Mouse (Mus musculus) heart, postnatal 36 days (tissue): ENCODE measurements at regions not wholly inside any gene's neighbourhood (a gene's known extent, or its start where the extent isn't known, plus 50 kb on each side); places are given as distances from the start of the nearest gene placed in this dataset.

Experiments
- DNase-seq, 2 experiments: peaks; one replicate each; pipeline ENCODE4 v3.0.0; 2021 to 2022
- intact Hi-C: fragments of 180-260 bp; cut with DNase I; formaldehyde crosslinking; loops from one replicate; pipeline ENCODE4 v1.15.1; 2025

DNA sequence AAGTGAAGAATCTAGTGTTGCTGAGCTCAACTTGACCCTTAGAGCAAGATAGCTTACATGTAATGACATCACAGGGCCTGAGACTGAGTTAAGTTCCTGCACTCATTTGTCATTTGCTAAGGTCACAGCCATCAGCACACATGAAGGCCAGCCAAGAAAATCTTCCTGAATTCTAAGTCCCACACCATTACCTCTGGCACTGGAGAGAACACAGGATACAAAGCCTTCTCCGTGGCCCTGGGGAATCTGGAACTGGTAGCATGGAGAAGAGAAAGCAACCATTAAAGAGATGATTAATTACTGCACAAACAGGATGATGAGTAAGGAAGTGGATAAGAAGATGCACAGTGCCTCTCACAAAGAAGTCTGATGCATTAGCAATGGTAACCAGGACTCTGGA is 232.0 kb downstream of the Wdr72 start:
- no peak for DNase-seq
- intact Hi-C loops, result no loop called here

DNA sequence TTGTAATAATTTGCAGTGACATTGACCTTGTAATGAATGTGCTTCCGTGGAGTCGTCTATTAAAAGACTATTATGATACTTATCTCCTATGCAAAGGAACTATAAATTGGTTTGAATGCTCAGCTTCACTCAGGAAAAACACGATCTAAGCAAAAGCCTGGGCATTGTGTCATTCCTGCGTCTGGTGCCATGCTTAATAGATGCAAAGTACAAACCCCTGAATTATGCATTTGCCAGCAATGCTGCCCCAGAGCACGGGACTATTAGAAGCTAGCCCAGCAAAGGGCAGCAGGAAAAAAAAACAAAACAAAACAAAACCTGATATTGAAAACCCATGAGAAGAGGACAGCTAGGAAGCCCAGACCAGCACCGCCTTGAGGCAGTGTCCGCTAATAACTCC is 234.9 kb downstream of the Wdr72 start:
- intact Hi-C loops, result no loop called here
- DNase-seq, result no peak

DNA sequence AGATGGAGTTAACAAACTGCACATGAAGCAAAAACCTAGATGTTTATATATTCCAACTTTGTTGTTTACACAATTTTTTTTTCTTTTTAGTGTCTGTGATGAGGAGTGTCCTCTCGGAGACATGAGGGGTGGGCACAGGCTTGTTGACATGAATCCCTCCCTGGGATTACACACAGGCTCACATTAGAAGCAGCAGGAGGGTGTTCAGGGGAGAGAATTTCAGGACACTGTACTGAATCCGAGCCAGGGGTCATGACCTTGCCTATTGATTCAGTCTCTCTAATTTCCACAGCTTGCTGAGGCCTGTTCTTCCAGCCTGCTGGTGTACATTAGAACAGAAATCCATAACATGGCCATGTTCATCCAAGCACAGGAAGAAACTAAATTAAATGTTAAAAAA is 238.6 kb downstream of the Wdr72 start:
- no peak for DNase-seq
- intact Hi-C loops, result no loop called here

DNA sequence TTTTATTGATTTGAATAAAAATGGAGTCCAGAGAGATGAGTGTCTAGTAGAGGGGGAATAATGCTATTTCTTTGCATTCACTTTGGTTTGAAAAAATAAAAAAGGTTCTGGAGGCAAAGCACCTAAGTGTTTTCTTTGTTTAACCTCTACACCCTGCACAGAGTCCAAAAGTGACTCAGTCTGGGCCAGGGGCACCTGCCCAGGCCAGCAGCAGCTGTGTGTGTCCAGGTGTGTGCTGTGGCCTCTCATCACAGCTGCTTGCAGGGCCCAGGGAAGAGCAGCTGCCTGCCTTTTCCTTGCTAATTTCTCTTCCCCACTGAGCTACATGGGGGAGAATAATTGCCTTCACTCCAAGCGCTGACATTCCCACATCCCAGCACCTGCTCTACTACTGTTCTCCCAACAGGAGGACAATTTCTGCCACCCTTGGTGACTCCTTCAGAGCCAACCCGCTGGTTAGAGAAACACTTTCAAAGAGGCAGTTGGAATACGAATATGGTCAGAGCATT is 255.8 kb downstream of the Wdr72 start:
- DNase-seq, result no peak
- intact Hi-C loops, result no loop called here

DNA sequence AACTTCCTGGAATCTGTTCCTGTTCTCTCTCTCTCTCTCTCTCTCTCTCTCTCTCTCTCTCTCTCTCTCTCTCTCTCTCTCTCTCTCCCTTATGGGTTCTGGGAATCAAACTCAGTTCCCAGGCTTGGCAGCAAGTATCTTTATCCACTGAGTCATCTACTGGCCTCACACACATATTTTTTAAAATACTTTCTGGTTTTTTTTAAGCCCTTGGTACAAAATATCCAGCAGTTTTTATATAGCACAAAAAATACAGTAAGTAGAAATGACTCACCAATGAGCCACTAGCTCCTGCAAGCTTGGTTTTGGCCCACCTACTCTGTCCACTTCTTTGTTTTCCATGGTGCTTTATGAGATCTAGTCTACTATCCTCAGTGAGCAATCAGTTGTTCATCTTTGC is 266.0 kb downstream of the Wdr72 start:
- intact Hi-C loops, result no loop called here
- no peak for DNase-seq

DNA sequence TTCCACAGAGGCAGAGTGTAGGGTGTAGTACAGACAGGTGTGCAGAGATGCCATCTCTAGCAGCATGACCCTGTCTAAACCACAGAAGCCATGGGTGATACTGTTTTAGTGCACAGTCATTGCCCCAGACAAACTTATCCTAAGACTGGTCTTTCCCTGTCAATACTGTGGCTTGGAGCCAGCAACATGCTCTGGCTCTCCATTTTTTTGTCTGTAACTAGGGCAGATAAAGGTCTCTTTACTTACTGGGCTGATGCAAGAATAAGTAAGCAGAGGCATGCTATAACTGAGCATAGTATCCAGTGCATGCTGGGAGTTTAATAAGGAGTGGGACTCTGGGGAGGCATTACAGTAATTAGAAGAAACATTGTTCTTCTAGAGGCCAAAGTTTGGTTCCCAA is 267.0 kb downstream of the Wdr72 start:
- intact Hi-C loops, result no loop called here
- no peak for DNase-seq

DNA sequence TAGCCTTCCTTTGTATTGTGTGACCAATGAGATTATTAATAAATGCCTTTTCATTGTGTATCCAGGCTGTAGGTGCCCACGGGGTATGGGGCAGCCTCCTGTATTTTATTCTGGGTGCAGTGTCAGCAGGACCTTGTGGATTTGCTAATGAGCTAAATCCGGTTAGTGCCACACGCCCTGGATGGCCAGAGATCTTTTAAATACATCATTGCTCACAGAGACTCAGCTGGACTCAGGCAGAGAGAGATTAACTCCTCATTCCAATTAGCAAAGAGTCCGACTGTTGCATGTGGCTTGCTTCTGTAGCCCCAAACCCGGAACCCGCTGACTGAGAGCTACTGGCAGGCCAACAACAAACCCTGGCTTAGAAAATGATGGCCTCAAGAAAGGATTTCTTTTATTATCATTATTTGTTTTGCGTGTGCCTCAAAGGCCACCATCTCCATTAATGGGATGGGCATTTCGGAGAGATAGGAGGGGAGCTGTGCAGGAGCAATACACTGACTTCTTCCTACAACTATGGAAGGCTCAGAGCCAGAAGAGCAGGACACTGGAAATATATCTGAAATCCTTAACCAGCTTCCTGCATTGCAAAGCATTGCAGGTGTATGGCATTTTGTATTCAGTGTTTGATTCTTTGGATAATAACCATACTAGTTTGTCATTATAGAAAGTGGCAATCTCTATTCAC is 274.2 kb downstream of the Wdr72 start:
- DNase-seq, result no peak
- intact Hi-C loops, result no loop called here

DNA sequence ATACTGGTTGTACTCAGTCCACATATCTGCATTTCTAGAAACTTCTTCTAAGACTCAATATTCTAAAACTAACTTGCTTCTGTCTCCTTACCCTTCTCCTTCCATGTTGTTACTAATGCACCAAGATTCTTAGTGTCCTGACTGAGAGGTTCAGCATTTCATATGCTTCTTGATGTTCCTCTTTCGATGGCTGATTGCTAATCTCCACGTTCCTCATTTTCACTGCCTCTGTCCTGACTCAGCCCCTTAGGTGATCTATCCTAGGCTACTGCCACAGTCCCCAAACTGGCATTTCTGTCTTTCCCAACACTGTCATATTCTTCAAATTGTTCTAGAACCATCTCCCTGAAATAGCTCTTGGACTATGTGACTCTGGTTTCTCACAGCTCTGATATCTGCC is 315.4 kb downstream of the Wdr72 start:
- no peak for DNase-seq
- intact Hi-C loops, result no loop called here

DNA sequence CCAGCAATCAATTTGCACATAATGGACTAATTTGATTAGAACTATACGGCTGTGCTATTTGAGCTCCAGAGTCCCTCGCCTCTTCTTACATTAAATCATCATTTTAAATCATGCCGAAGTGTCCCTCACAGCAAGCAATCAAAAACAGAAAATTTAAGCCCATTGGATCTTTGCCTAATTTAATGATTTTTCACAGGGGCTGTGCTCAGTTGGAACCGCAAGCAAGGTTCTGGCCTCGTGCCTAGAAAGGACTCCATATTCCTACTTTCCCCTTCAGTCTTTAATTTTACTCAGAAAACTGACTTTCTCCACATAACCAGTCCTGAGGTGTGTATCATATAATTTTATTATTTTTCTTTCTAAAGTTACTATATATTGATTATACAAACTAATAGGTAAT is 339.8 kb downstream of the Wdr72 start:
- intact Hi-C loops, result no loop called here
- no peak for DNase-seq

DNA sequence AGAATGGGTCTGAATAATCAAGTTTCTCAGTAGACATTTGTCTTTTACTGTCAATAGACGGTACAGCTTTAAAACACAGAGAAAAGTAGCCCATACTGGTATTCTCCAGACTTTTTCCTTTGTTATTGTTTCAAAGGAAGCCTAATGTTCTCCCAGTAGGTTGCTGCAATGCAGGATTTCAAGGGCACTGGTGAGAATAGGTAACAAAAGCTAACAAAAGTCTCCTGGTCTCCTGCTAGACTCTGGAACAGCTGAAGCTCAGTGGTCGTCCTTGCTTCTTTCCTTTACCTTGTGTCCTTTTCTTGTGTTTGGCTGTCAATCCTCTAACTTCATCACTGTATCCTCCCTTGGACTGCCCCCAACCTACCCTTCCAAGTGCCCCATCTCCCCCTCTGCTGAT is 350.9 kb downstream of the Wdr72 start:
- no peak for DNase-seq
- intact Hi-C loops, result no loop called here

DNA sequence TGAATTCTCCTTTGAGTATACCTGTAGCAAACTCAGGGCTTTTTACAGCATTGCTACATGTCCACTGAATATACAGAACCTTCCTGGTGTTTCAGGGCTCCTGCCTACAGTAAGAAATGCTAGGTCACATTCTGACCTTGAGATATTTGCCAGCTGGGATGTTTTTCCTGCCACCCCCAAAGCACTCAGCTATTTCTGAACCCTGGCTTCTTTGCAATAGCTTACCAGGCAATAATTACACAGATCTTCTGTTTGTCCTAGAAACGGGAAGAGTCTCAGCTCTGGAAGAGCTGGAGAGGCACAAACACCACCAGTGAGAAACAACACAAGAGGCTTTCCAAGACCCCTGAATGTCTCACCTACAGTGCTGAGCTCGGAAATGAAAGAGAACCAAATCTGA is 366.7 kb downstream of the Wdr72 start:
- DNase-seq, result no peak

DNA sequence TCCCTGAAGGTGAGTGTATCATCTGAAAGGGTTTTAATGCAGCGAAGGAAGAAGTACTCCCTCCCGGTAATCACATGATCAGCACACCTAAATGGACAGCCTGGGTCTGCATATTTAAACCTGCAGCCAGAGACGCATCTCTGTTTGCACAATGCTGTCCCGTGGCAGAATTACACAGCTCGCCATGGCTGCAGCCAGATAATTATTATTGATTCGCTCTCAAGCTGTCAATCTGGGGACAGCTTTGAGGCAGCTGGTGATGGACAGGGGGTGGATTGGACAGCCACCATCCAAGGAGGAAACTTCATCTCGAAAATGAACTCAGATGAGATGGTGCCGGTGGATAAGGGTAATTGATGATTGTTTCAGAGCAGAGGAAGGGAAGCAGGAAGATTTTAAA is 369.1 kb downstream of the Wdr72 start:
- intact Hi-C loops, result no loop called here
- no peak for DNase-seq

More for the DNA sequence above, 366.7 kb downstream of the Wdr72 start:
- intact Hi-C loops, result no loop called here

DNA sequence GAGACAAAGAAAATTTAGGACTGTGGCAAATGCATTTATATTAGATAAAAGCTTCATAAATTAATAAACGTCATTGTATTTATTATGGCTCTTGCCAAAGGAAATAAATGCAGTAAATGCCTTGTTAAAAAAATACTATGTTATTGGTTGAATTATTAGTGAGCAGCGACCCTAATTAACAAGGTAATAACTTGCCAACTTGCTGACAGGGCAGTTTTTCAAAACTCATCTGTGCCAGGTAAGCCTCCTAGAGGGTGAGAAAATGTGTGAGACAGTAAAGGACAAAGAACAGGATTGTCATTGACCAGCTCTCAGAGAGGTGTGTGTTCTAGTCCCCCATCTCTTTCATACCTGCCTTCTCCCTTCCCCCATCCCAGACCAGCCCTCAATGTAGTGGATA is 347.8 kb upstream of the Onecut1 start:
- intact Hi-C loops, result no loop called here
- DNase-seq, result no peak

DNA sequence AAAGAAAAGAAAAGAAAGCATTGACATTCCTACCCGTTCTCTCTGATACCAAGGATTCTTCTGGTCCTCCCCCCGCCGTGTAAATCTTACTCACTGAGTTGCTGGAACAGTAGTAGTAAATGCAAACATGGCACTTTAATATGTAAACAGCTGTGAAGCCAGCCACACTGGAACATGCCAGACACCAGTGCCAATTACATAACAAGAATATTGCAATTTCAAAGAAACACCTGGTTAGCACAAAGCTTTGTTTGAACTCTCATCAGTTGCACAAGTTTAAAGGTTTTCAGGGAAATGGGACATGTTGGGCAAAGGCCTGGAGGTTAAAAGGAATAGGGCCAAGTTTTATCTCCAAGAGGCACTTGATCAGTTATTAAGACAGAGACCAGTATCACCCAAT is 333.2 kb upstream of the Onecut1 start:
- intact Hi-C loops, result no loop called here
- no peak for DNase-seq

DNA sequence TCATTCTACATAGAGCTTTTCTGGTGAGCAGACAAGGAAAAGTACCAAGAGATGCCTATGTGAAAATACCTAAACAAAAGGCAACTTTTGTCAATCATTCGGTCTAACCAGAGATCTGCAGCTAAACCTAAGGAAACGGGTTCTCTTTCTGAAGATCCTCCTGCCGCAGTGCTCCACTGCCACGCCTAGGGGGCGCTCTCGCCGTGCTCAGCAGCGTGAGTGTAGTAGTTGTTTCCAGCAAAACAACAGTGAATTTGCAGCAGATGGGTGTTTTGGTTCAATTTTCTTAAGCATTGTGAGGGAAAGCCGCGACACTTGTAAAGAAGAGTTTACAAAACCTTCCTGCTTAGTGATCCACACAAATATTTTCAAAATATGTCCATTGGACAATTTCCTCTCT is 331.4 kb upstream of the Onecut1 start:
- DNase-seq, result peak; percentile 4 to 37
- intact Hi-C loops, result loop anchor here (5.0 kb wide), 1 partner anchor 337 kb away; no protein-coding TSS in a partner anchor

DNA sequence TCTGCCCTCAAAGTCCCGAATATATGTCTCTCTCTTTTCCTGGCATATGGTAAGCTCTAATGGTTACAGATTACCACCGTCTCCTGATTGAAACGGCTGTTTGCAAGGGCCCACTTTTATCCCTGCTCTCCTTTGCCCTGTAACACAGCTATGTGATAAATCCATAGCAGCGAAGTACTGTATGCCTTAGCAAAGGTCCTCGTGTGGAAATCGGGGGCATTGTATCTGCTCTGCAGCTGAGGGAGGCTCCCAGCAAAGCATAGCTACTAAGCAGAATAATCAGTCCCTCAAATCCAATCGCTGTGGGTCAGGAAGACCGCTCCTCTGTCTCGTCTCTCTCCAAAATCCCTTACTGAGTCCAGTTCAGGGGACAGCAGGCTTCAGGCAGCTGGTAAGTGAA is 331.0 kb upstream of the Onecut1 start:
- intact Hi-C loops, result loop anchor here (5.0 kb wide), 1 partner anchor 337 kb away; no protein-coding TSS in a partner anchor
- no peak for DNase-seq

DNA sequence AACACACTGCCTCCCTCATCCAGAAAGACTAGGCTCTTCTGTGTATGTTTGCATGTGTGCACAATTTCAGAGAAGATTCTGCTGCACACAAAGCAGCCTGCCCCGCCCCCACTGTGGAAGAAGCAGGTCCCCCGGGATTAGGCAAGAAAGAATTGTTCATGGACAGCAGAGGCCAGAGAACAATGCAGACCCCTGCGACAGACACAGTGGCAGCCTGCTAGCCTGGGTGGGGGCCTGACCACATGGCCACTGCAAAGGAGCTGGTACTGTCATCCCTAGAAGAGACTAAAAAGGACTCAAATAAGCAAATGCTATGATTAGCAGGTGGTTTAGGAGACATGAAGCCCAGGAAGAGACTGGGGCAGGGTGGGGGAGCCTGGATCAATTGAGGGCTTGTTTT is 329.7 kb upstream of the Onecut1 start:
- DNase-seq, result no peak
- intact Hi-C loops, result loop anchor here (5.0 kb wide), 1 partner anchor 335 kb away; no protein-coding TSS in a partner anchor

DNA sequence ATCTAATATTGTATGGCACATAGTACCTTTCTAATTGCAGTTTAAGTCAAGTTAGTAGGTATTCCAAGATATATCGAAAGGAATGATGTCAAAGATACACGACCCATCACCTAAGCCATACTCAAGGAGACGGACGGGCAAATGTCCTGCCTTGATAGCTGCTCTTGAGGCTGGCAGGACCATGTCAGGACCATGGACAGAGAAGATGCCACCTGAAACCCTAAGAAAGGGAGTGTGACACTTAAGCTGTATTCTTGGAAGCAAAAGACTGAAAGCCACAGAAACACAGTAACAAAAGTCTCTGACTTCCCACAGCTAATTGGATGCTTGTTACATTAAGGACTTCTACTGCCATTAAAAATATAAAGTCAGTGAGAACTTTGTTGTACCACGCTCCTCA is 326.7 kb upstream of the Onecut1 start:
- intact Hi-C loops, result loop anchor here (5.0 kb wide), 1 partner anchor 332 kb away; no protein-coding TSS in a partner anchor
- DNase-seq, result no peak

DNA sequence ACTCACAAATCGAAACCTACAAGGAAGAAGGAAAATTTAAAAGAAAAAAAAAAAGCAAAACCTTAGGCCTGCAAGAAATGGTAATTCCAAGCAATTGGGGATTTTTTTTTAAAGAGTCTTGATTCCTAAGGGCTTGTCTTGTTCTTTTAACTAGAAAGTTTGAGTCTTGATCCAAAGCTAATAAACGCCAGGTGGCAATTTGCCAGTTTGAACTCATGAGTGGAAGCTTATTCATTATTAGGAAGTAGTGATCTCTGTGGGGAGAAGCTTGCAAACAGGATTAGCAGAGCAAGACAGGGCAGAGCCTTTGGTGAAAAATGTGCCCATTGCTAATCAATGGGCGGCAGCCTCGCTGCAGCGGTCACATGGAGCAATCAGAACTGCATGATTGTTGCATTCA is 305.6 kb upstream of the Onecut1 start:
- intact Hi-C loops, result no loop called here

DNA sequence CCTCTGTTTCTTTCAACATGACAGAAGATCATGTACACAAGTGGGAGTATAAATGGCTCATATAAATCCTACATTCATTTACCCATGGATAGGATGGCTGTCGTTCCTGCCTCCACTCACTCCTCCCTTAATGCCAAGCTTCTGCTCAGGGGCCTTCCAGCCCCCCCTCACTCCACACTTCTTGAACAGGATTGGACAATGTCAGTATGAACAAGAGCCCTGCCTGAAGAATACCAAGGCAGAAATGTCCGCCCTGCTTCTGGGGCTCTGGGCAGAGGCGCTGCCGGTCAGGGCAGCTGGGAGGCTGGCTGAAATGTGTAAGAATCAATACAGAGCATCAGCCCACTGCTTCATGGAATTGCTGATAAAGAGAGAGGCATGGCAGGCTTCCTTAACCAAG is 269.0 kb upstream of the Onecut1 start:
- no peak for DNase-seq
- intact Hi-C loops, result no loop called here

More for the DNA sequence above, 305.6 kb upstream of the Onecut1 start:
- DNase-seq, result no peak

DNA sequence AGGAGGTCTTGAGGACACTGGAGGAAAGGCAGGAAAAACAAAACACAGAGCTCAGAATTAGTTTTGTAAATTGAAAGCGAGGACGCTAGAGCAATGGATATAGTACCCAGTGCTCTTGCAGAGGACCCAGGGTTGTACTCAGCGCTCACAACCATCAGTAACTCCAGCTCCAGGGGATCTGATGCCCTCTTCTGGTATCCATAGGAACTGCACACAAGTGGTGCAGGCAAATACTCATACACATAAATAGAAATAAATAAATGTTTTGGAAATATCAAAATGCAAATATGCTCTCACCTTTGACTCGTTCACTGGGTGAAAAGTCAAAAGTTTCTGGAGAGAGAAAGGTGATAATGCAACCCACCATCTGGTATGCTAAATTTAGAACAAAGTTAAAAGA is 267.8 kb upstream of the Onecut1 start:
- intact Hi-C loops, result no loop called here
- no peak for DNase-seq

DNA sequence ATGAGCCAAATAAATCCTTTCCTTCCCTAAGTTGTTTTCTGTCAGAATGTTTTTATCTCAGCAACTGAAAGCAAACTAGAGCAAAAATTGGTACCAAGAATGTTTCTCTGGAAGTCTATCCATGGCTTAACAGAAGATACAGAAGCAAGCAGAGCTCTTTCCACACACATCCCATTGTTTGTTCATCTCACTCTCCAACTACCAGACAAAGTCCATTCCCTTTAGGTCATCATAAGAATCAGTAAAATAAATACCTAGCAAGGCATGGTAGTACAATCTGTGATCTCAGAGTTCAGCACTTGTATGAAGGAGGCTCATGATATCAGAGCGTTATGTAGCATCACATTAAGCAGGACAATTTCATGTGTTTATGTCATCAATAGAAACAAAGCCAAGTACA is 257.3 kb upstream of the Onecut1 start:
- no peak for DNase-seq
- intact Hi-C loops, result no loop called here

DNA sequence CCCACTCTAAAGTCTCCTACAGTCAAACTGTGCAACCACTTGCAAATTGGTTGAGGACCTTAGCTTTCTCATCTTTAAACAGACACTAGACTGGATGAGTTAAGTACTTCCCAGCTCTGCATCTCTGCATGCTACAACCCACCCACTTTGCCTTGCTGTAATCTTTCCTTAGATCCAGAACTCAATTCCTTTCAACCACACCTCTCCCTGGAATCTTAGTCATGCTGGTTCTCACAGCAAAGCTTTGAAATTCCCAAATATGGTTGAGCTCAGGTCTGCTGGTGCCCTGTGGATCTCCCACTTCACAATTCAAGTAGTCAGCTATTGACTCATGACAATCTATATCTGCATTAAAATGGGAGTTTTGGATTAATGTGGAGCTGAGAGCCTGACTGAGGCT is 239.8 kb upstream of the Onecut1 start:
- no peak for DNase-seq

More for the DNA sequence above, 239.8 kb upstream of the Onecut1 start:
- intact Hi-C loops, result no loop called here
